Mouse (Mus musculus): ENCODE data around the gene Ndufaf3.

The Ndufaf3 gene

DNA sequence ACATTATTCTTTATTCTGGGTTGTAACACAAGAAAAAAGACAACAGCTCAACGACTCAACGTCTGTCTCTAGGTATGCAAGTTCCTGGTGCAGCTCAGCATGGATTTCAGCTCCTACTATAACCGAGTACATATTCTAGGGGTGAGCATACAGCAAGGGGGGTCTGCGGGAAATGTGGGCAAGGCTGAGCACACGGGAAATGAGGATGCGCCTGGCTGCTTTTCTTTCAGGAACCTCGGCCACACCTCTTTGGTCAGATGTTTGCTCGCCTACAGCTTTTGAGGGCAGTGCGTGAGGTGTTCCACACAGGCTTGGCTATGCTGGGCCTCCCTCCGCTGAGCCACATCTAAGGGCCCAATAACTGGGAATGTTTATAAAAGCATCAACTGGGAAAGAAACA lies 5.1 kb upstream of the Ndufaf3 start:
- no peak for DNase-seq (ENCODE audit: low read depth)

DNA sequence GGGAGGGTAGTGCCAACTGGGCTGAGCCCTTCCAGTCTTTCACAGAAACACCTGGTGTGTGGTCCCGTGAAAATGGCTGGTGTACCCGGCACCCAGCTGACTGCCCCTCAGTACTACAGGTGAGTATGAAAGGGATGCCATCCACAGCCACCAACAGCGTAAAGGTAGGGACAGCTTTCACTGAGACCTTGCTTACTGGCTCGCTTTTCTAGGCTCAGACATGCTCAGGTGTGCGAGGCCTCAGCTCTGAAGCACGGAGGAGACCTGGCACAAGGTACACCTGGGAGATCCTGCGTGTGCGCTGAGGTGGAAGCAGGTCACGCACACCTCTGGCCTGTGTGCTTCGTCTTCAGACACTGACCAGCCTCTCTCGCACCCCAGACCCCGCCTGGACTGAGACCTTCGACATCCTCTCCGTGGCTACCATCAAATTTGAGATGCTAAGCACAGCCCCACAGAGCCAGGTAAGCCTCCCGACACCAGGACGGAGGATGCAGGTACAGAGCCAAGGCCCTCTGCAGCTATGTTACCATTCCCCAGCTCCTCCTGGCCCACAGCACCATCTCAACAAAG lies 4.3 kb upstream of the Ndufaf3 start:
- DNase-seq (ENCODE audit: low read depth) = no peak

DNA sequence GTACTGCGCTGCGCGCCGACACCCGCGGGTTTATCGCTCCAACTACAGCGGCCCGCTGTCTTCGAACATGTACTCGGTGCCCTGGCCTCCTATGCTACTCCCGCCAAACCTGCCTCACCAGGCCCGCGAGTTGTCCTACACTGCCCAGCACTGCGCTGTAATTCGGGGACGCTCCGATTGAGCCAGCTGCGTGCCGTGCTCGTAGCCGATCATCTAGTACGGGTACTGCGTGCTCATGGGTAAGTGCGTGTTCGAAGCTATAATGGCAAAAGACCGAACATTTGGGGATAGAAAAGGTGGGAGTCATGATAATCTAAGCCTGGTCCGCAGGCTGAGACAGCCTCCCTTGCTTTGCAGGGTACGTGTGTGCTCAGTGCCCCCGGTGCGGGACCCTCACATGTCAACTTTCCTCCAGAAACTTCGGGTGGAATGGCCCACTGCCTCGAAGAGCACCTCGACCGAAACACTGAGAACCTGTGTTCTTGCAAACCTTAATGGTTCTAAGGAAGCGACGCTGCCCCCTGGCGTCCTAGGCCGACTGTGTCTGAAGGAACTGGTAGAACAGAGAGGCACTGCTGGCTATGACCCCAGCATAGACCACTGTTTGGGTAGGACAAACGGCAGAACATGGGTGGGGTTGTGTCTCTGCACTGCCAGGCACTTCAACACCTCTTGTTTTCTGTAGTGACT lies 3.1 kb upstream of the Ndufaf3 start:
- peak; percentile 92 for DNase-seq (ENCODE audit: low read depth)

- peak; percentile 98 for DNase-seq (ENCODE audit: low read depth)
These were observed 2.4 kb upstream of the Ndufaf3 start, which contains the start of gene Dalrd3 for GRCm38 (mm10) chr9:108569381-108570206. Gene Dalrd3, plus strand, starts transcription at chr9:108569886.

GRCm38 (mm10) chr9:108568511-108568921 lies 1.3 kb upstream of the Ndufaf3 start:
- DNase-seq (ENCODE audit: low read depth) = peak; percentile 67

- peak; percentile 66 for DNase-seq (ENCODE audit: low read depth)
These were observed 741 bp upstream of the Ndufaf3 start for GRCm38 (mm10) chr9:108567931-108568419.

- DNase-seq (ENCODE audit: low read depth) = peak; percentile 52
These were observed 1.1 kb downstream of the Ndufaf3 start for GRCm38 (mm10) chr9:108565881-108566814.

DNA sequence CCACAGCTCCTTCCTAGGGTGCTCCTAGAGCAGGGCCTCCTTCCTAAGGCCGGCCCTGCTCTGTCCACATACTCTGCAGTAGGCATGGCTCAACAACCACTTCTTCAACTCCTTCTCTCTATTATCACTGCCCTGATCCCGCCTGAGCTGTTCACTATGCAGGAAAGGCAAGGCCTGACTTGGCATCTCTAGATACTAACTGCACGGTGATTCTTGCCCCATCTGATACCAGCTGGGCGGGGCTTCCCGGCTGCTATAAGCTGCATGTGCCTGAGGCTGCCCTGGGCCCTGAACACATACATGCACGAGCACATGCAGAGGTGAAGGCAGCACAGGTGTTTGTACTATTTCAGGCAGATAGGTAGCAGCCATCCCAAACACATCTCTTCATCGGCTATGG lies 3.1 kb downstream of the Ndufaf3 start:
- peak; percentile 25 for DNase-seq (ENCODE audit: low read depth)

GRCm38 (mm10) chr9:108563671-108564070 lies 3.6 kb downstream of the Ndufaf3 start:
- no peak for DNase-seq (ENCODE audit: low read depth)

DNA sequence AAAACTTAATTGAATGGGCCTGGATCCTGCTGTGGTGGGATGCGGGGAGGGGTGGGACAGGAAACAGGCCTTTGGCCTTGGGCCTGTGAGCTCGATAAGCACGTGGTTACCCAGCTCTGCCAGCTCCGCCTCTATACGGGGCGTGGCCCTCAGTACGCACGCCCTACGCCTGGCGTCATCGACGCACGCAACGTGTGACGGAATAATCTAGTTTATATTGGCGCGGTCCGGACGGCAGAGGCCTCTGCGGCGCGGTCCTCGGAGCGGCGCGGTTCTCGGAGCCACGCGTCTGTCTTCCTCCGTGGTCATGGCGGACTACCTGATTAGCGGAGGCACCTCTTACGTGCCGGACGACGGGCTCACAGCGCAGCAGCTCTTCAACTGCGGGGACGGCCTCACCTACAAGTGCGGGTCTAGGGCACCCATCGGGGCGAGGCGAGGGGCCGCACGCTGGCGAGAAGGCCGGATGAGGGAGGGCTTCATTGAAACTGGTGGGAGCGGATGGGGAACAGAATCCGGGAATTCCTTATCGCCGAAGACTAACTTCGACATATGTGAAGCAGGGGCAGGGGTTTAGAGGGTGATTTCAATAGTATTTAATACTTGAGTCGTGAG lies 6.9 kb downstream of the Ndufaf3 start, which contains the start of gene Impdh2:
Gene Impdh2 (plus strand): TSS at position 60 of the 615 bp plus-strand sequence.
- DNase-seq (ENCODE audit: low read depth) = peak; percentile 99

- no peak for DNase-seq (ENCODE audit: low read depth)
These were observed 8.1 kb downstream of the Ndufaf3 start for GRCm38 (mm10) chr9:108559169-108559568.

DNA sequence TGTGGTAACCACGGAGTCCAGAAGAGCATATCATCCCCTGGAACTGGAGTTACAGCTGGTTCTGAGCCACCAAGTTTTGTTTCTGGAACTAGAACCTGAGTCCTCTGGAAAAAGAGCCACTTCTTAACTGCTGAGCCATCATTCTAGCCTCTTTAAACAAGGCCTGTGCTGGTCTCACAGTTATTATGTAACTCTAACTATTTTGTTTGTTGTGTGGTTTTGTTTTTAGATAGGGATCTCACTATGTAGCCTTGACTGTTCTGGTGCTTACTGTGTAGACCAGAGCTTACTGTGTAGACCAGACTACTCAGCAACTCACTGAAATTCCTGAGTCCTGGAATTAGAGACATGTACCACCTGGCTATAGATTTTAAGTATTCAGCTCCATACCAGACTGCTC lies 20.4 kb downstream of the Ndufaf3 start:
- DNase-seq (ENCODE audit: low read depth) = no peak

- no peak for DNase-seq (ENCODE audit: low read depth)
These were observed 21.2 kb downstream of the Ndufaf3 start for GRCm38 (mm10) chr9:108545986-108546385.

DNA sequence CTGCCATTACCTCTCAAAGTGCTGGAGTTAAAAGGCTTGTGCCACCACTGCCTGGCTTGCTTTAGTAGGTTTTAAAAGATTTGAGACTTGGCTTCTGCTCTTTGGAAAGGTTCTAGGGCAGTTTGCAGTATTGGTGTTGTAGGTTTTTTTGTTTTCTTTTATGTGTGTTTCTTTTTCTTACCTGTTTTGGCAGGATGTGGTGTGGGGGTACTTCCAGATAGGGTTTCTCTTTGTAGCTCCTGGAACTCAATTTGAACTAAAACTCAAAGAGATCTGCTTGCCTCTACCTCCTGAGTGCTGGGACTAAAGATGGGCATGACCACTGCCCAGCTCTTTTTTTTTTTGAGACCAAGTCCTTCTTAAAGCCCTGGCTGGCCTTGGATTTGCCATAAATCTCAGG lies 26.4 kb downstream of the Ndufaf3 start:
- DNase-seq (ENCODE audit: low read depth) = no peak

- no peak for DNase-seq (ENCODE audit: low read depth)
These were observed 35.7 kb downstream of the Ndufaf3 start for GRCm38 (mm10) chr9:108531496-108531895.

DNA sequence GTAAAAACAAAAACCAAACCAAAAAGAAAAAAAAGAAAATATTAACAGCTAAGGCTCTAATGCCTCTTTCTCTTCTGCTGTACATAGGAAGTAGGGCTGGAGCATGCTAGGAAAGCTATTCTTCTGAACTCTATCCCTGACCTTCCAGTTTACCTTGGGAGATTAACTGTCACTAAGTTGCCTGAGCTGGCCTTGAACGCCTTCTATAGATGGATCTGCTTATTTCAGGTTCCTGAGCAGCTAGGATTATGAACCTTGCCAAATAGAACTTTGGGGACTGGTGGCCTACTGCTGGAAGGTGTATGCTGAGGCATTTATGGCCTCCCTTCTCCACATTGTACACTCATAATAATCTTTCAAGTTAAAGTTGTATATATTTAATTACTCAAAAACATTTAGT lies 36.3 kb downstream of the Ndufaf3 start:
- DNase-seq (ENCODE audit: low read depth) = no peak

DNA sequence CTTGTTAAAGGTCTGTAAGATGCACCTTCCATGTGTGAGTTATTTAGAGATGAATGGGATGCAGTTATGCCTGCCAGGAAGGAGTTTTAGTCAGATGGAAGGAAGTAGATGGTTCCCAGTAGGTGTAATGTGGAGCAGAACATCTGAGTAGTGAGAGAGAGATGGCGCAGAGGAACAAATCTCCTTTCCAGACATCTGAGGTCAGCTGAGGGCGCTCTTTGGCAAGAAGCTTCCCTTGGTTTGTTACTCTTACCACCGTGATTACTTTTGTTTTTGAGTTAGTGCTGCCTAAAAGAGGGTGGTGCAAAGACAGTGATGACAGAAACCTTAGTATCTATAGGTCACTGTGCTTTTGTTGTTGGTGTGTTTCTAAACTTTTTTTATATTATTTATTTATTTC lies 41.8 kb downstream of the Ndufaf3 start:
- peak; percentile 40 for DNase-seq (ENCODE audit: low read depth)

- DNase-seq (ENCODE audit: low read depth) = no peak
These were observed 43.9 kb downstream of the Ndufaf3 start for GRCm38 (mm10) chr9:108523341-108523740.

DNA sequence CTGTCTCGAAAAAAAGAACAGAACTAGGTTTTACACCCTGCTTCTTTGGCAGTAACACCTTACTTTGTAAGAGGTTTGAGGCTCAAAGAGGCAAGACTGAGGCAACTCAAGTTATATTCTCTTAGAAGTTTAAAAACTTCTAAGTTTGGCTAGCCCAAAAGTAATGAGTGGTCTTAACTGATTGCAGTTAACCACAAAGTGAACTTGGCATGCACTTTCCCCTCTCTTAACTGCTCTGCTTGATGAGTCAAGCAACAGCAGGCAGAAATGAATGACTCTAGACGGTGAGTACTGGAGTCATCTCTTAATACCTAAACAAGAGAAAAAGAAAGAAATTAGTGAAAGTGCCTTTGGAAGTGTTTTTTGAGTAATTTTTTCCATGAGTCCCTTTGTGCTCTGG lies 45.6 kb downstream of the Ndufaf3 start:
- DNase-seq (ENCODE audit: low read depth) = peak; percentile 62

DNA sequence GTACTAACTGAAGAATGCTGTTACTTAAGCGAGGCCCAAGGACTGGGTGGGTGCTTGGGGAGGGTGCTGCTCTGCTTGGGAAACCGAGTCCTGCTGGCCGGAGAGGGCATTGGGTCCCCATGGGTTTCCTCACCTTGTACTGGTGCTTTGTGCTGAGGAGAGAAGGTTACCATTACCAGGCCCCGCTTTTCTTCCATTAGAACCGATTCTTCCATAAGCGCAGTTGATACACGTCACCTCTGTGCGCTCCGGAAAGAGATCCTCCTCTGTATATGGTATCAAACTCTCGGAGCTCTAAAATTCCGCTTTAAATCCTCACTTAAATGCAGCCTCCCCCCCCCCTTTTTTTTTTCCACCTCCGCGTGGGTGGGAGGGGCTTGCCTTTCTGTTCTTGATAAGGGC lies 49.3 kb downstream of the Ndufaf3 start:
- DNase-seq (ENCODE audit: low read depth) = peak; percentile 89
